Mouse (Mus musculus): ENCODE measurements around the gene Flywch2. TPM values are rescaled to one million over a fixed set of nuclear protein-coding genes. Genes with fewer than 3 reads are reported as not detected.

The Flywch2 gene
- 1.5 TPM for polyA plus RNA-seq (2014; fragmentation: Illumina TruSeq; extraction: RNeasy Lipid Tissue Mini Kit (QIAGEN cat#74804); ENCODE audit: low read depth, low replicate concordance)

DNA sequence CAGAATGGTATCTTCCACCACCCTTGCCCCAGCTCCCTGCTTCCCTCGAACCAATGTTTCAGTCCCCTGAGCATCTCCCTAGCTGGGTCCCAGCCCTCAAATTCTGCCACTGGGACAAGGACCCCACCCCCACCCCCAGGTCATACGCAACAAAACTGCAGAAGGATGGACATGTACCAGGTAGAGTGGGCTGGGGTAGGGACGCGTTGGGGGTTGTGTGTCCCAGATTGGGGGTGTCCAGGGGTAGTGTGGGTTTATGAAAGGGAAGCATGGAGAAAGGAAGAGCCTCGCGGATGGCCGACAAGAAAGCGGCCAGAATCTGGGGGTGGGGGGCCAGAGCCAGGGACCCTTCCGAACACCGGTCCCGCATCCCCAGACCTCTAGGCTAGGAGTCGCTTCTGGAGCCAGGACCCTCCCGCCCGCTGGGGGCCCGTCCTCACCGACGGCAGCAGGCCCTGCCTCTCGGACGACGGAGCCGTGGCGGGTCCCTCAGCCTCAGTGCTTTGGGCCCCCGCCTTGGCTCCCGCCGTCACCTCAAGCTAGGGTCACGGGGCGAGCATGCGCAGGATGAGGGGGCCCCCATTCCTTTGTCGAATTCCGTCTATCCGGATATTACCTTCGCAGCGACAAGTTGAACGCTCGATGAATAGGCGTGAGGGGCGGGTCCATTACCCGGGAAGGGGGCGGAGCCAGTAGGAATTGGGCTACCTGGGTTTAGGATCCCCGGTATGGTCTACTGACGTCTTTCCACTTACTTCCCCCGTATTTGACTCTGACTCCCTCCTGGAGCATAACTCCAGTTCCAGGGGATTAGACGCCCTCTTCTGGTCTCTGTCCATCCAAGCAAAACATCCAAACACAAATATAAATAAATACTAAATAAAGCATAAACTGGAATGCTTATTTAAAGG is at the start of gene Flywch2:
Gene Flywch2, minus strand, starts transcription at position 521 of the 911 bp plus-strand sequence.

DNA sequence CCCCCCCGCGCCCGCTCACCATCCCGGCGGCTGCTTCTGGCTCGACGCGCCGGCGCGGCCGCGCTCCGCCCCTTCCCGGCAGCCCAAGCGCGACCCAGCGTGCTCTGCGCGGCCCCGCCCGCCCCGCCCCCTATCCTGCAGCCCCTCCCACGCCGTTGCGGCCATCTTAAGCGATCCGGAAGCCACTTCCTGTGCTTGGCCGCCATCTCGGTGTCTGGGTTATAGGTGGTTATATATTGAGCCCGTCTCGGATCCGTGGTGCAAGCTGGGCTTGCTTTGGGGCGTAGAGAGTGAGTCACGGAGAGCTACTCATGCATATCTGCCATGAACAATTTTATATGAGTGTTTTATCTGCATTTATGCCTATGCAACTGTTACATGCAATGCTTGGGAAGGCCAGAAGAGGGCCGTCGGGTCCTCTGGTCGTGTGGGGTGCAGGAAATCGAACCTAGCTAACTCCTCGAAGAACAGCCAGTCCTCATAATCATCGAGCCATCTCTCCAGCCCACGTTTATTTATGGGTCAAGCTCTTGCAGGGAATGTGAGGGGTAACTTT is 43.3 kb upstream of the Flywch2 start, which contains the start of gene Elob:
Gene Elob, minus strand, starts transcription at position 73 of the 556 bp plus-strand sequence.

DNA sequence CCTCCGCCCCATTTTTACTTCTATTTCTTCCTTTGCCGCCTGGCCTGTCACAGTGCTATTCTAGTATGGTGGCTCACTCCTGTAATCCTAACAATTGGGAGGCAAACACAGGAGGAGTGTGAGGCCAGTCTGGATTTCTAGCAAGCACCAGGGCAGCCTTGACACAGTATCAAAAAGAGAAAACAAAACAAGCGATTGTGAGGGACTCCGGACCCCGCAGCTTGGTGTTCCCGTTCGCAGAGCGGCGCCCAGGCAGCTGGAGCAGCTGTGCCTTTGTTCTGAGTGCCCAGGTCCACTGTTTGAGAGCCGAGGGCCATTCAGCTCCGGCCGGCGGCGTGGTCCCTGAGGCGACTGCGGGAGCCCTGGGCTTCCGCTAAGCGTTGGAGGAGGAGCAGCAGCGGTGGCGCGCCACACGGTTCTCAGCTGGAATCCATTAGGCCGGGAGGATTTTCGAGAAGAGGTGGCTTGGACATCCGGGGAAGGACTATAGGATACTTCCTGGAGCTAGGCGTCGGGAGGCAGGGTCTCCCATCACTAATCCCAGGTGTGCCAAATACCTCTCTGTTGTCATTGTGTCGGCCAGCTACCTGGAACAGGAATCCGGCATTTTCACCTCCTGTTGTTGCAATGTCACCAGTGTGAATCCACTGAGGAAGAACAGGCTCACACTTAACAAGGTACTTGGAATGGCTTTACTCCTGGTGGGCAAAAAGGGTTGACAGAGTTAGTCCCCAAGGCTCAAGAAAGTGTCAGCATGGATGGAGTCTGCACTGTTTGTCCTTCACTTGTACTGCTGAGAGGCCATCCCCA is 4.6 kb upstream of the Flywch2 start, which contains the start of gene Srrm2:
Gene Srrm2, plus strand, starts transcription at position 264 of the 810 bp plus-strand sequence.

DNA sequence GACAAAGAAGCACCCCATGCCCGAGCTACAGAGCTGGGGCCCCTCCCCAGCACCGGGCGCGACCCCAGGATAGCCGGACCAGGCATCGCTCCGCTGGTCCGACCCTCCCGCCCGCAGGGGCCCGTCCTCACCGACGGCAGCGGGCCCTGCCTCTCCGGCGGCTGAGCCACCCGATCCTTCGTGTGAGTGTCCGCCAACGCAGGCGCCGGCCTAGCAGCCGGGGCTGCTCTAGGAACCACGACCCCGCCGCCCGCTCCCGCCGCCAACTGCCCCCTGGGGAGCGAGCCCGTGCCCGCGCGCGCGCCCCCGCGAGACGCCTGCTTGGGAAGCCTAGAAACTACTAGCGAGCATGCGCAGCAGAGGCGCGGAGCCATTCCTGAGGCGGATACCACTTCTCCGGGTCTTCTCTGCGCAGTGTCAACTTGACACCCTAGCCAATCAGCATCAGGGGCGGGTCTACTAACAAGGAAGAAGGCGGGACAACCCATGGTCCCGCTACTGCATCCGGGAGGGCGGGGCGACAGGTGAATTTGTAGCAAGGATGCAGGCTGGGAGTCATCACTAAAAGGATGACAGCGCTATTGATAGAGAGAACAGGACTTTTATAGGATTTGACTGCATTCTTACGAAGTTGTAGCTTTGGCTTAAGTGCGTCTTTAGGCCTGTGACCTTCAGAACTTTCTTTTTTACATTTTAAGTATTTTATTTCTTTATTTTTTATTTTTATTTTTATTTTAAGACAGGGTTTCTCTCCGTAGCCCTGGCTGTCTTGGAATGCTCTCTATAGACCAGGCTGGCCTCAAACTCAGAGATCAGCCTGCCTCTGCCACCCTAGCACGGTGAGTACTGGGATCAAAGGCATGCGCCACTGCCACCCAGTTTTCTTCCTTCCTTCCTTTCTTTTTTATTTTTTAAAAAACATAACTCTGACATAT is 14.3 kb downstream of the Flywch2 start, which contains the start of gene Flywch1:
Gene Flywch1, minus strand, starts transcription at position 319 of the 935 bp plus-strand sequence.

DNA sequence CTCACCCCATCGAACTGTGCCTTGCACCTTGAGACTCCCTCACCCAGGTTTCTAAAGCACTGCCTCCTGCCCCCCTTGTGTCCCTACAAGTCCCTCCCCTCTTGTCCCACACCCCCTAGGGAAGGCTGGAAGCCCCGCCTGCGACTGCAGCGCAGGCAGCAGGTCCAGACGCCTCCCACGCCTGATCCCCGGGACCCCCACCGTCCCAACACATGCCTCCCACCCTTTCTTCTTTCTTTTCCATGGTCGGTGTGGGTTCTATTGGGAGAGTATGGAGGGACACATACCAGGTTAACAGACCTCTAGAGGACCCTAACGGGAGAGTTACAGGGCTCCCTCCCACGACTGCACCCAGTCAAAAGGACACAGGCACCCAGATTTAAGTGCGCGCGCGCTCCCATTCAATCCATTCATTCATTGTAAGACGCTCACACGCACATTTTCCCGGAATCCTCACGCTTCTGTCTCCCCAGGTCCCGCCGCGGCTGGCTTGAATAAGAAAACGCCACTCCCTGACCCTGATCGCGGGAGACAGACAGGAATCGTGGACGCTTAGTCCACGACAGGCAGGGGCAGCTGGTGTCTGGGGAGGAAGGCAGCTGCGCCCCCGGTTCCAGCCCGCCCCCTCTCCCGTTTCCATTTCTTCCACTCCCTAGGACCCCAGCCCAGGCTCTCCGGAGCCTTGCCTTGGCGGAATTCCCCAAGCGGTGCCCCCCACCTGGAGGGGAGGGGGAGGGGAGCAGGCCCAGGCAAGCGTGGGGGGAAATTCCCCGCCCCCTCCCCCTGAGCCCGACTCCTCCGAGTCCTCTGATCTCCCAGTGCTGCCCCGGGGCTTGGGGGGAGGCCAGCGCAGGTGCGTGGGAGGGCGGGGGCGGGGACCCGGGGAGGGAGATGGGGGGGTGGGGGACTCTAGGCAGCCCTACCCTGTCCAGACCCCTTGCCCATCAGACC is 40.3 kb downstream of the Flywch2 start, which contains the start of gene Kremen2:
Gene Kremen2, minus strand, starts transcription at position 533 of the 951 bp plus-strand sequence.

DNA sequence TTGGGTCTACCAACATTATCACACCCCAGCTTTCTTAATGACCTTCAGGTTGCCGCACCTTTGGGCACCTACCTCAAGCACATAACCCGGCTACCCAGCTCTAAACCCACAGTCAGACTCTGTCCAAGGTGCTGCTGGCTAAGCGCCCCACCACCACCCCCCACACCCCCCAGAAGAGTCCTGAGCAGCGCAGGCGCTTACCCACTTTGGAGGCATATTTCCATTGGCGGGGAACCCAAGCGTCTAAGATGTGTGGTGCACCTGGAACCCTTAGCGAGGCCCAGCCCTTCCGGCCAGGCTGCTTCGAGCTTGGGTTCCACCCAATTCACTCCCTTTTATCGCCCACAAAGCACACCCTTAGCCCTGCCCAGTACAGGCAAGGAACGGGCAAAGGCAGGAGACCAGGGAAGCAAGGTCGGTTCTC is 45.3 kb downstream of the Flywch2 start, which contains the start of gene Paqr4:
Gene Paqr4, minus strand, starts transcription at position 270 of the 424 bp plus-strand sequence.

Other genes starting within 250 kb of the Flywch2 start
- 0.32 TPM for gene Zfp213, start 221.8 kb downstream of the Flywch2 start, polyA plus RNA-seq (2014; fragmentation: Illumina TruSeq; extraction: RNeasy Lipid Tissue Mini Kit (QIAGEN cat#74804); ENCODE audit: low read depth, low replicate concordance)
- not detected for gene Zfp13, start 186.6 kb downstream of the Flywch2 start, polyA plus RNA-seq (2014; fragmentation: Illumina TruSeq; extraction: RNeasy Lipid Tissue Mini Kit (QIAGEN cat#74804); ENCODE audit: low read depth, low replicate concordance)
- not detected for gene Zscan10, start 185.2 kb downstream of the Flywch2 start, polyA plus RNA-seq (2014; fragmentation: Illumina TruSeq; extraction: RNeasy Lipid Tissue Mini Kit (QIAGEN cat#74804); ENCODE audit: low read depth, low replicate concordance)
- 0.13 TPM for gene Mmp25, start 140.8 kb downstream of the Flywch2 start, polyA plus RNA-seq (2014; fragmentation: Illumina TruSeq; extraction: RNeasy Lipid Tissue Mini Kit (QIAGEN cat#74804); ENCODE audit: low read depth, low replicate concordance)
- gene Bicdl2, start 125.6 kb downstream of the Flywch2 start, polyA plus RNA-seq (2014; fragmentation: Illumina TruSeq; extraction: RNeasy Lipid Tissue Mini Kit (QIAGEN cat#74804); ENCODE audit: low read depth, low replicate concordance), result 1.8 TPM
- 7.9 TPM for gene Hcfc1r1, start 112.5 kb downstream of the Flywch2 start, polyA plus RNA-seq (2014; fragmentation: Illumina TruSeq; extraction: RNeasy Lipid Tissue Mini Kit (QIAGEN cat#74804); ENCODE audit: low read depth, low replicate concordance)
- 1.4 TPM for gene Thoc6, start 112.2 kb downstream of the Flywch2 start, polyA plus RNA-seq (2014; fragmentation: Illumina TruSeq; extraction: RNeasy Lipid Tissue Mini Kit (QIAGEN cat#74804); ENCODE audit: low read depth, low replicate concordance)
- 0.88 TPM for gene Tnfrsf12a, start 108.6 kb downstream of the Flywch2 start, polyA plus RNA-seq (2014; fragmentation: Illumina TruSeq; extraction: RNeasy Lipid Tissue Mini Kit (QIAGEN cat#74804); ENCODE audit: low read depth, low replicate concordance)
- gene Cldn6, start 106.8 kb downstream of the Flywch2 start, polyA plus RNA-seq (2014; fragmentation: Illumina TruSeq; extraction: RNeasy Lipid Tissue Mini Kit (QIAGEN cat#74804); ENCODE audit: low read depth, low replicate concordance), result not detected
- gene Cldn9, start 102.1 kb downstream of the Flywch2 start, polyA plus RNA-seq (2014; fragmentation: Illumina TruSeq; extraction: RNeasy Lipid Tissue Mini Kit (QIAGEN cat#74804); ENCODE audit: low read depth, low replicate concordance), result not detected
- gene 1520401A03Rik, start 63.3 kb downstream of the Flywch2 start, polyA plus RNA-seq (2014; fragmentation: Illumina TruSeq; extraction: RNeasy Lipid Tissue Mini Kit (QIAGEN cat#74804); ENCODE audit: low read depth, low replicate concordance), result not detected
- 2.1 TPM for gene Pkmyt1, start 59.7 kb downstream of the Flywch2 start, polyA plus RNA-seq (2014; fragmentation: Illumina TruSeq; extraction: RNeasy Lipid Tissue Mini Kit (QIAGEN cat#74804); ENCODE audit: low read depth, low replicate concordance)
- 20.3 TPM for gene Paqr4, start 45.2 kb downstream of the Flywch2 start, polyA plus RNA-seq (2014; fragmentation: Illumina TruSeq; extraction: RNeasy Lipid Tissue Mini Kit (QIAGEN cat#74804); ENCODE audit: low read depth, low replicate concordance)
- 0.41 TPM for gene Kremen2, start 40.2 kb downstream of the Flywch2 start, polyA plus RNA-seq (2014; fragmentation: Illumina TruSeq; extraction: RNeasy Lipid Tissue Mini Kit (QIAGEN cat#74804); ENCODE audit: low read depth, low replicate concordance)
- 1.2 TPM for gene Flywch1, start 14.5 kb downstream of the Flywch2 start, polyA plus RNA-seq (2014; fragmentation: Illumina TruSeq; extraction: RNeasy Lipid Tissue Mini Kit (QIAGEN cat#74804); ENCODE audit: low read depth, low replicate concordance)
- 275 TPM for gene Srrm2, start 4.5 kb upstream of the Flywch2 start, polyA plus RNA-seq (2014; fragmentation: Illumina TruSeq; extraction: RNeasy Lipid Tissue Mini Kit (QIAGEN cat#74804); ENCODE audit: low read depth, low replicate concordance)
- gene Elob, start 43.1 kb upstream of the Flywch2 start, polyA plus RNA-seq (2014; fragmentation: Illumina TruSeq; extraction: RNeasy Lipid Tissue Mini Kit (QIAGEN cat#74804); ENCODE audit: low read depth, low replicate concordance), result 15.1 TPM
- not detected for gene Prss33, start 50.0 kb upstream of the Flywch2 start, polyA plus RNA-seq (2014; fragmentation: Illumina TruSeq; extraction: RNeasy Lipid Tissue Mini Kit (QIAGEN cat#74804); ENCODE audit: low read depth, low replicate concordance)
- 115 TPM for gene Prss32, start 57.8 kb upstream of the Flywch2 start, polyA plus RNA-seq (2014; fragmentation: Illumina TruSeq; extraction: RNeasy Lipid Tissue Mini Kit (QIAGEN cat#74804); ENCODE audit: low read depth, low replicate concordance)
- gene Prss41, start 58.1 kb upstream of the Flywch2 start, polyA plus RNA-seq (2014; fragmentation: Illumina TruSeq; extraction: RNeasy Lipid Tissue Mini Kit (QIAGEN cat#74804); ENCODE audit: low read depth, low replicate concordance), result 1.9 TPM
- not detected for gene Prss21, start 82.0 kb upstream of the Flywch2 start, polyA plus RNA-seq (2014; fragmentation: Illumina TruSeq; extraction: RNeasy Lipid Tissue Mini Kit (QIAGEN cat#74804); ENCODE audit: low read depth, low replicate concordance)
- gene Dcpp1, start 94.8 kb upstream of the Flywch2 start, polyA plus RNA-seq (2014; fragmentation: Illumina TruSeq; extraction: RNeasy Lipid Tissue Mini Kit (QIAGEN cat#74804); ENCODE audit: low read depth, low replicate concordance), result not detected
- not detected for gene Dcpp2, start 94.8 kb upstream of the Flywch2 start, polyA plus RNA-seq (2014; fragmentation: Illumina TruSeq; extraction: RNeasy Lipid Tissue Mini Kit (QIAGEN cat#74804); ENCODE audit: low read depth, low replicate concordance)
- gene Dcpp3, start 131.4 kb upstream of the Flywch2 start, polyA plus RNA-seq (2014; fragmentation: Illumina TruSeq; extraction: RNeasy Lipid Tissue Mini Kit (QIAGEN cat#74804); ENCODE audit: low read depth, low replicate concordance), result not detected
- not detected for gene Sbp, start 155.6 kb upstream of the Flywch2 start, polyA plus RNA-seq (2014; fragmentation: Illumina TruSeq; extraction: RNeasy Lipid Tissue Mini Kit (QIAGEN cat#74804); ENCODE audit: low read depth, low replicate concordance)
- not detected for gene Sbpl, start 169.2 kb upstream of the Flywch2 start, polyA plus RNA-seq (2014; fragmentation: Illumina TruSeq; extraction: RNeasy Lipid Tissue Mini Kit (QIAGEN cat#74804); ENCODE audit: low read depth, low replicate concordance)
- 32.7 TPM for gene Prss30, start 194.5 kb upstream of the Flywch2 start, polyA plus RNA-seq (2014; fragmentation: Illumina TruSeq; extraction: RNeasy Lipid Tissue Mini Kit (QIAGEN cat#74804); ENCODE audit: low read depth, low replicate concordance)
- not detected for gene Prss22, start 212.0 kb upstream of the Flywch2 start, polyA plus RNA-seq (2014; fragmentation: Illumina TruSeq; extraction: RNeasy Lipid Tissue Mini Kit (QIAGEN cat#74804); ENCODE audit: low read depth, low replicate concordance)

Measured in sigmoid colon, adult 10 weeks (tissue).